In genomic region chr6:23839009-23839811, GRCm38 (mm10) we compare ENCODE assay signal across 8 mouse cellular contexts. TPM values are rescaled to one million over a fixed set of nuclear protein-coding genes. Genes with fewer than 3 reads are reported as not detected.
DNase-seq lines count a peak whose midpoint lies in the region; ATAC-seq lines count a peak whose summit lies in the region.

Cadps2 (minus strand) TSS chr6:23839421.

- peaks cover 3% of the 10 kb centered on the region; the same call in 1 of the 2 replicates for H3K4me1 ChIP-seq in hindbrain, embryonic 11.5 days (replicated peaks; ENCODE audit: control insufficient read depth, insufficient read depth, low read length)

- no peaks in the 10 kb centered on the region for H3K9me3 ChIP-seq in hindbrain, embryonic 11.5 days (ENCODE audit: control insufficient read depth, low read length)

- peak within 1 kb of the TSS; percentile 77 for H3K4me2 ChIP-seq in hindbrain, embryonic 11.5 days (replicated peaks; ENCODE audit: low read depth, low read length)

- peak within 1 kb of the TSS; percentile 54; the same call in 1 of the 2 replicates for H3K9ac ChIP-seq in hindbrain, embryonic 11.5 days (ENCODE audit: low read depth, low read length)

- WGBS in hindbrain, embryonic 11.5 days: under 1% methylated on average over 79 of the region's 114 CpGs

- DNase-seq in adrenal gland, adult 8-10 months: peak; percentile 42
- DNase-seq in cerebellum, adult 9-10 months: peak; percentile 70
- peak in 1 of 2 experiments; percentile 25 for DNase-seq in frontal cortex, adult 2 months (ENCODE audit: extremely low spot score in 1 of 2, low spot score in 1 of 2)
- DNase-seq in hindbrain, embryonic 11.5 days (ENCODE audit: low spot score): peak; percentile 68
- peak; percentile 34 to 62 for DNase-seq in layer of hippocampus, postnatal 25 days (ENCODE audit: extremely low spot score in 1 of 2, low spot score in 1 of 2)
- peak; percentile 77 for DNase-seq in lung, postnatal 10 days
- DNase-seq in retina, embryonic 14.5 days (ENCODE audit: low spot score): peak; percentile 60
- DNase-seq in T-cell, adult 2 months (ENCODE audit: low spot score): no peak

- H3K36me3 ChIP-seq in hindbrain, embryonic 11.5 days (ENCODE audit: control insufficient read depth, insufficient read depth, low read length): no peaks in the 10 kb centered on the region

- H3K27ac ChIP-seq in hindbrain, embryonic 11.5 days (ENCODE audit: low read depth, low read length): no peak within 1 kb of the TSS

- H3K4me3 ChIP-seq in hindbrain, embryonic 11.5 days (ENCODE audit: low read depth, low read length): peak within 1 kb of the TSS; percentile 53

- H3K27me3 ChIP-seq in hindbrain, embryonic 11.5 days (ENCODE audit: control insufficient read depth, insufficient read depth, low read length): peaks cover 11% of the 10 kb centered on the region; the same call in 1 of the 2 replicates

- ATAC-seq in hindbrain, embryonic 11.5 days (ENCODE audit: low FRiP score): peak; percentile 84

RNA-seq across cellular contexts. Expression of gene Cadps2, which starts in this region (rescaled TPM):
- 10 to 100 TPM in 2 of 4 experiments, 1 to 10 TPM in 2; 1.6 to 11.2 (median 6.4) TPM for total RNA-seq in adrenal gland, adult 8-10 months (2022)
- polyA plus RNA-seq in frontal cortex, adult 2 months (2012; rRNA removed): 25.8 and 29.4 TPM in 2 replicates
- 2.2 and 2.4 TPM in 2 replicates for polyA plus RNA-seq in hindbrain, embryonic 11.5 days (2014; fragmentation: Nextera tagmentation; extraction: Ambion mirVana)
- total RNA-seq in layer of hippocampus, postnatal 25 days (2021): 10 to 100 TPM; 78.3 to 87.8 TPM

Comparison
In these comparisons a context has a peak if more than half of its experiments do, and no peak if none do; other contexts are left out.
1. RNA of gene Cadps2 (total RNA-seq): 78.3 to 87.8 TPM in layer of hippocampus, postnatal 25 days; 1.6 to 11.2 TPM in adrenal gland, adult 8-10 months; every median in the first group is over 4 times any median in the second.